Mouse (Mus musculus): ENCODE measurements around the gene Ddah1.

Gene Ddah1

DNA sequence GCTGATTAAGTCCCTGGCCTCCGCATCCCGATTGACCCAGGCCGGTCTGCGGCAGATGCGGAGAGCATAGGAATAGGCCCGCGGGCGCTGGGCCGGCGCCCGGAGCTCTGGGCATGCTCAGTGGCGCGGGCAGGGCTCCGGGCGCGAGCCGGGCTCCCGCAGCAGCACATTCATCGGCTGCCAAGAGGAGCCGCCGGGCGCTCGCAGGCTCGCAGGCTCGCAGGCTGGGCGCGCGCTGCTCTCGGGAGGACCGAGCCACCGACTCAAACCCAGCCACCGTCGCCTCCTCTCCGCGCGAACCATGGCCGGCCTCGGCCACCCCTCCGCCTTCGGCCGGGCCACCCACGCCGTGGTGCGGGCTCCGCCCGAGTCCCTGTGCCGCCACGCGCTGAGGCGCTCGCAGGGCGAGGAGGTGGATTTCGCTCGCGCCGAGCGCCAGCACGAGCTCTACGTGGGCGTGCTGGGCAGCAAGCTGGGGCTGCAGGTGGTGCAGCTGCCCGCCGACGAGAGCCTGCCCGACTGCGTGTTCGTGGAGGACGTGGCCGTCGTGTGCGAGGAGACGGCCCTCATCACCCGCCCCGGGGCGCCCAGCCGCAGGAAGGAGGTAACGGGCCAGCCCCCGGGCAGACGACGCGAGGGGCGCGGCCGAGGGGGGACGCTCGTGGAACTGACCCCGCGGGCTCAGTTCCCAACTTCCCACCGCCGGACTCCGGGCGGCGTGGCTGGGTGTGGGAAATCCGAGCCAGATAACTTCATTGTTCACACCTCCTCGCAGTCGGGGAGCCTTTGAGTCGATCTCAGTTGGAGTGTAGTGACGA is at the start of gene Ddah1:
TSS of gene Ddah1 (plus strand) at position 115 of the 818 bp plus-strand sequence.
- DNase-seq = no peak

DNA sequence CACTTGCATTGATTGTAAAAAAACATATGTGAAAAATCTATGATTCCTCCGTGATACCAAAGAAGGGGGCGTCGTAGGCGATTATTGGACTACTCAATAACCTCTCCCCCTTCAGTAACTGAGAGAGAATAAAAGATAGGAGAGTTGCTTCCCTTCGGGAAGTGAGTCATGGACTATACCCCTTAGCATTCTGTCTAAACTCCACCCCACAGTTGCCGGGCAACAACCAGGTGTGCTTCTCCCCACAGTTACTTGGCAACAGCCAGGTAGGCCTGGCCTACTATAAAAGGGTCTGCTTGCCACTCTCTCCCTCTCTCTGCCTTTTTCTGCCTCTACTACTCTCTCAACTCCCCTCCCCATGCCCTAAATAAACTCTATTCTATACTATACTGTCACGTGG is 42.6 kb upstream of the Ddah1 start:
- DNase-seq = no peak

DNA sequence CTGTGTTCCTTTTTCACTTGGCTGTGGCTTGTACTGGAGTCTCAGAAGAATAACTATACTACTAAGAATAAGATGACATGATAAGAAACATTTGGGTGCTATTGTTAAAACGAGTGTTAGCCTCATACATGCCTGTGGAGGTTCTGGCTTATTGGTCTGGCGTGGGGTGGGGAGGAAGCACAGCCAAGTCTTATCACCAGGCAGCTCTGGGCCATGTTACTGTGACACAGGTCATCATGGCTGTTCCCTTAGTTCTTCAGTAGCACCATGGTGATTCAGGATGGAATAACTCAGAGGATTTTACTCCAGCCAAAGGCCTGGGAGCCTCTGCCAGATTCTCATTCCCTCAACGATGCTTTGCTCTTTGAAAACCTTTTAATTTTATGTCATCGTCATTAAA is 38.8 kb upstream of the Ddah1 start:
- DNase-seq = no peak

DNA sequence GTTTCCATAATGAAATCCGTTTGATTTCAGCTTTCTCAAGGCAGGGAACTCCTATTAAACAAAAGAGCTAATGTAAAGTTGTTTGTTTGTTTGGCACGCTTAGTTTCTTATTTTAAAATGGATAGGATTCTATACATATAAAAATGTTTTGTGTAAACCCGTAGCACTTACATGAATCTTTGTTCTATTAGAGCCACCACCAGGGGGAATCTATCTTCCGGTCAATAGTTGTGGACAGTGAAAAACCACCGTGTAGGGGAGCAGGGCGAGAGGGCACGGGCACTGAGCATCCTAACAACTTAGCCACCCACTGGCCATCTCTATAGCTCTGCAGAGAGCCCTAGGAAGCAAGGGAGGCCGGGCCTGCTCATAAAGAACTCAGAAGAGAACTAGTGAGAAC is 33.4 kb upstream of the Ddah1 start:
- DNase-seq = no peak

DNA sequence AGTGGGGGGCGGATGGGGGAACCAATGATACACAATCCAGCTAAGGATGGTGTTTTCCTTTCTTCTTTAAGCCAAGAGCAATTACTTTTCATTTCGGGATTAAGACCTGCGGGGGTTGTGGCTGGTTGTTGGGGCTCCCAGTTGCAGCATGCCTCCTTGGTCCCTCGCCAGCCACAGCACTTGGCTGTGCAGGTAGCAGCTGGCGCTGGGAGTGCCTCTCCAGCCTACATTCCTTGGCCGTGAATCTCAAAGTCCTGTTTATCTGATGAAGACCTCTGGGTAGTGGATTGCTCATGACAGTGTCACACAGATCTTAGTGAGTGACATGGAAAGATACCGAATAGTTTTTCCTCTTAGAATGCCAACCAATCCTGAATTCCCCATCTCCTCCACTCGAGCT is 30.1 kb upstream of the Ddah1 start:
- no peak for DNase-seq

DNA sequence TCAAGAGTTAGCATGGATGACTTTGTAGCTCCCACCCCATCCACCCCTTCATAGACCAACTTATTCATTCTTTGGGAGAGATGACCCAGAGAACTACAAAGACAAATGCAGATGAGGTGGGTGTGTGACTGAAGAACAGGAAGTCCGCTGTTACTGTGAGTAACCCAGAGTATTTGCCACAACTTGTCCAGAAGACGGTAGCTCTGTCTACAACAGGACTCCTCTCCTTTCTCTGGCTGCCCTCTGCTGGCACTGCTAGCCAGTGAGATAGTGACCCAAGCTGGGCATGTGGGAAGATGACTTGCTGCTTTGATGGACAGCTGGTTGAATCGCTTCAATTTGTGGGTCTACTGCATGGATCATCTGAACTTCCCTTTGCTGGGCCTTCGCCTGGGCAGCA is 28.9 kb upstream of the Ddah1 start:
- no peak for DNase-seq

DNA sequence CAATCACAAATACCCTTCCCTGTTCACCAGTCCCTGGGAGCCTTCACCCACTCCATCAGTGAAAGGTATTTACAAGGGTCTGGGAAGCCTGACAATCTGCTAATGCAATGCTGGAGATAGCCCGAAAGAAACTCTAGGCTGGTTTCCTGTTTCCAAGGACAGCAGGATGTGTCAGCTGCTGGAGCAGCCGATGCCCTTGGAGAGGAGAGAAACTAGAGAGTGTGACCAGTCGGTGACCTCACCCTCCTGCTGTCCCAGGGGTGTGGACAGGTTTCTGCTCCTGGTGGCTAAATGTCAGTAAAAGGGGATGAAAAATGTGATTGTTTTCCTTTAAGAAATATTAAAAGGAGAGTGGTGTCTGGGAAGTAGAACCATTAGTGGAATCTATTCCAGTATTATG is 28.4 kb upstream of the Ddah1 start:
- DNase-seq = no peak

DNA sequence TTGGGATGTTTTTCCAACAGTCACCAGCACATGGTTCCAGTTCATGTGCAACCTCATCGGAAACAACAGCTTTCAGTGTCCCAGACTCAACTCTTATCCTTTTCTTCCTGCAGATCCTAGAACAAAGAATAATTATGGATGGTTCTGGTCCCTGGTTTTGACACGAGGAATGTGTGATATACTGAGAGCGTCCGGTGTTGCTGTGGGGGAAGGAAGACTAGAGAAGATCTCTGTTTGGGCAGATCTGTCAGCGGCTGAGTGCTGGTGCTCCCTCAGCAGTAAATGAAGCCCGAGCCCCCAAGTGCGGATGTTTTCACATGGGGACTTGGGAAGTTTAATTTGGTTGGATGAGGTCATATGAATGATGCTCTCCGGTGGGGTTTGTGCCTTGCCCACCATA is 23.6 kb upstream of the Ddah1 start:
- DNase-seq = no peak

DNA sequence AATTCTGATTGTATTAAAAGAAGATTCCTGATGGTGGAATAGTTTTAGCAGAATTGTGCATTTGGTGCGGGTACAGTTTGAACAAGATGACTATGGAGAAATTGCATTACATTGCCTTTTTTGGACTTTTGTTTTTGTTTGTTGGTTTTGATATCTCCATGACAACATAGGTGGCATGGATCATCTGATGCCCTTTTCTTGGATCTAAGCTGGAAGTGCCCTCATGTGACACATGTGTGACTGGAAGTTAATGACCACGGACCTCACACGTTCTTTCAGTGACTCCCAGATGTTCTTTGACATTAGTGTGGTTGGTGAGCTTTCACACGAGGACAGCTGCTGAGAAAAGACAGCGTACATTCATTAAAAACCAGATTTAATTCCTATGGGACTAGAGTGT is 21.9 kb upstream of the Ddah1 start:
- DNase-seq = no peak

DNA sequence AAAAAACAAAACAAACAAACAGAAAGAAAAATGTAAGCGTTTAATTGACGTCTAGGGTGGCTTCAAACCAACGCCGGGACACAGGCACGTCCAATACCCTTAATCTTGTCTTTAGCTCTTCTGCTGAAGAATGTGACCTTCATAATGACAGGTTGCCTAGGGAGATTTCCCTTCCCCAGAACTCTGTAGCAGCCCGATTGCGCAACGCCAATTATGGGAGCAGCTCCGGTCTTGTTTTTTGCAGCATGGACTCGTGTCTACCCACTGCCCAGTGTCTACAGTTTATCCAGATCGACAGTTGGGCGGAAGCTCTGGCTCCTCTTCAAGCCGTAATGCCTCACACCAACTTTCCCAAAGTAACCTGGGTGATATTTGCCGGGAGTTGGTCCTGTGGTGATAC is 19.8 kb upstream of the Ddah1 start:
- no peak for DNase-seq

DNA sequence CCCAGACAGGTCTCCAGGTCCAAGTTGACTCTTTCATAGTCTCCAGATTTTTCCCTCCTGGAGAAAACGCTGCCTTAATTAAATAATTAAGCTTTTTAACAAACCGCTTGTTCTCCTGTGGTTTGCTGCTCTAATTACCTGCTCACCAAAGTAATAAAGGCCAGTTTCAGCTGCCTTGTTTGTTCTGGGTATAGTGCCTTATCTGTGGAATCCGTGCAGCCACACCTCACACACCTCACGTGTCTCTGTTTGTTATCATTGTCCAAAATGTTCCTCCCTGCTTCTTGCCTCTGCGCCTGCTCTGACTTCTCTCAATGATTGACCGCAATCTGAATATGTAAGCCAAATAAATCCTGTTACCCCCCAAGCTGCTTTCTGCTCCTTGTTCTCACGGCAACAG is 18.6 kb upstream of the Ddah1 start:
- DNase-seq = no peak

DNA sequence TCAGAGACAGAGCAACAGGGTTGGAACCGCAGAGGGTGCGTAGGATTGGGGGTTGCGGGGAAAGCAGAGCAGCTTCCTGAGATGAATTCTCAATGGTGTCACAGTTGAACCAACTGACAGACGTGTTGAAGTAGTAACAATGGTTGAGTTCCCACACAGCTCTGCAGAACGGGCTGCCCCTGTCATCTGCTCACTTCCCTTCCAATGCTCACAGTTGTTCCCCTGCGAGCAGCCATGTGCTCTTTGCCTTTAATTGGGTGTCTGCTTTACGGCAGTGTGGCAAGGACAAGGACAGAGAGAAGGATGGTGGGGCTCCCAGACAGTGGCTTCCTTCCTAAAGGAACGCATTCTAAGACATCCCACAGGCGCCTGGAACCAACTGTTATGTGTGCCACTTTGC is 15.4 kb upstream of the Ddah1 start:
- no peak for DNase-seq

DNA sequence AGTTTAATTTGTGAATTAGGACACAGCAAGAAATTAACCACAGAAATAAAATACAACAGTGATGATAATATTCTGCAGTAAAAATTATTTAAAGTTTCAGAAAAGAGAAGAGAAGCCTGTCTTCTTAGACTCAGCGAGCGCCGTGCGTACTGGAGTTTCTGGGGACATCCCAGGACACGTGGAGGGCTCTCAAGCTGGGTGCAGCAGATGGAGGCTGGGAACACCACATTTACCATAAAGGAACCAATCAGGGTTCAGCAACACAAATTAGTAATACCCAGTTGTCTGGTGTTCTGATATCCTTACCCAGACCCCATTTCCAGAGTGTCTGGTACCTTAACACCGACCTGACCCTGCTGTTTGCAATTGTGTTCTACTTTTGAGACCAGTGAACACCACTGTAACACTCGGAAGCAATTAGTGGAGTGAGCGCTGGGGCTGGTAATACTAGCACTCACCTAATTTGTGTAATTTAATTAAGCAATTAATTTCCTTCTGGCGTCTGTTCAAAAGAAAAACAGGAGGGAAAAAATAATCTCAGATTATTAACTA is 14.9 kb upstream of the Ddah1 start:
- no peak for DNase-seq

DNA sequence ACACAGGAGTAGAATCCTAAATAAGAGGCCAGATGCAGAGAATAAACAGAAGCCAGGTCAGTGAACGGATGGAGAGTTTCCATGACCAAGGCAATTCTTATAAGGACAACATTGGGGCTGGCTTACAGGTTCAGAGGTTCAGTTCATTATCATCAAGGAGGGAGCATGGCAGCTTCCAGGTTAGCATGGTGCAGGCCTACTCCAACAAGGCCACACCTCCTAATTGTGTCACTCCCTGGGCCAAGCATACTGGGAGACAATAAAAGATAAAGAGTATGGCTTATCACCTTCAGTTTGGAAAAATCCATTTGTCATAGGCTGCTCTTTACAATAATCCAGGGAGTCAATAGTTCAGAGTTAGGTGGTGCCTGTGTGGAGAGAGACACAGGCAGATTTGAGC is 9.8 kb upstream of the Ddah1 start:
- no peak for DNase-seq

DNA sequence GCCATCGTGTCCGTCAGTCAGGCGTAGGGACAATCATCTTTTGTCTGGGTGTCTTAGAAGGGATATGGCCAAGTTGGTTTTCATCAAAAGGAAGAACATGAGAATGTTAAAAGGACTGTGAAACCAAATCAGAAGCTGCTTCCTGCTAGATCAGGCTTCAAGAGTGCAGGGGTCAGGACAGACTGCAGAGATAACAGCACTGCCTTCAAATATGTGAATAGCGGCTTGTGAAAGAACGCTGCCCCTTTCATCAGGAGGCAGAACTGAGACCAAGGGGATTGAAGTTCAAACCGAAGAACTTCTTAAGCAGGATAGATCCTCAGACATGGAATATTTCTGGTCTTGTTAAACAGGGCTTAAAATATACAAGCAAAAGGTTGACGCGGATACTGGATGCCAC is 2.0 kb upstream of the Ddah1 start:
- DNase-seq = no peak

DNA sequence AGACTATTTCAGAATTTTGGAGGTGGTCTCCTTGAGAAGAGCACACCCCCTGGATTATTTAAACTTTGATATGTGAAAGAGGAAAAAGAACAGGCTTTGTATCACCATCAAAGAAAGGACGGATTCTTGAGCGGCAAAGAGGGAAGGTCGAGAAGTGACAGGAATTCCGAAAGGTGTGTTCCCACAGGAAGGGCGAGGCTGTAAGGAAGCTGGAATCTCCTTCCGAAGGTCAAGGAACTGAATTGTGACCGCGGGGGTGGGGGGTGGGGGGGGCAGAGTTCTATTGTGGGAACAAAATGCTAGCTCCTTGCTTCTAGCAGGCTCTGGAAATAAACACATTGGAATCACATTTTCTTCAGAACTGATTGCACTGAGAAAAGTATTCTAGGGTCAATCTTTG is 1.3 kb upstream of the Ddah1 start:
- no peak for DNase-seq

DNA sequence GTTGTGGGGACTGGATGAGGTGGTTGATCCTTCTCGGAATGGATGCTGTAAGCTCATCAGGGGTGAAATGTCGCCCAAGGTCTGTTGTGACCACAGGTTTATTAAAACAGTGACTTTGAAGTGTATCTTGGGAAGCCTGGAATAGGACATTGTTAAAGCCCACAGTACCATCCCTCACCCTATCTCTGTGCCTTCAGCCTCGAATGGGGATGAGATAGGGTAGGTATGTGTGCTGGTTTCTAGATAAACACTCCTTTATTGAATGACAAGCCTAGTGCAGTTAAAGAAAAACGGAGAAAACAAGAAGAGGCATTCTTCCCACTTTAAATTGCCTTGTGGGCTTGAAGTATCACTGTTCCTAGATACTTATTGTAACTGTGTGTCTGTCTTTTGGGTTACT is 631 bp upstream of the Ddah1 start:
- no peak for DNase-seq

DNA sequence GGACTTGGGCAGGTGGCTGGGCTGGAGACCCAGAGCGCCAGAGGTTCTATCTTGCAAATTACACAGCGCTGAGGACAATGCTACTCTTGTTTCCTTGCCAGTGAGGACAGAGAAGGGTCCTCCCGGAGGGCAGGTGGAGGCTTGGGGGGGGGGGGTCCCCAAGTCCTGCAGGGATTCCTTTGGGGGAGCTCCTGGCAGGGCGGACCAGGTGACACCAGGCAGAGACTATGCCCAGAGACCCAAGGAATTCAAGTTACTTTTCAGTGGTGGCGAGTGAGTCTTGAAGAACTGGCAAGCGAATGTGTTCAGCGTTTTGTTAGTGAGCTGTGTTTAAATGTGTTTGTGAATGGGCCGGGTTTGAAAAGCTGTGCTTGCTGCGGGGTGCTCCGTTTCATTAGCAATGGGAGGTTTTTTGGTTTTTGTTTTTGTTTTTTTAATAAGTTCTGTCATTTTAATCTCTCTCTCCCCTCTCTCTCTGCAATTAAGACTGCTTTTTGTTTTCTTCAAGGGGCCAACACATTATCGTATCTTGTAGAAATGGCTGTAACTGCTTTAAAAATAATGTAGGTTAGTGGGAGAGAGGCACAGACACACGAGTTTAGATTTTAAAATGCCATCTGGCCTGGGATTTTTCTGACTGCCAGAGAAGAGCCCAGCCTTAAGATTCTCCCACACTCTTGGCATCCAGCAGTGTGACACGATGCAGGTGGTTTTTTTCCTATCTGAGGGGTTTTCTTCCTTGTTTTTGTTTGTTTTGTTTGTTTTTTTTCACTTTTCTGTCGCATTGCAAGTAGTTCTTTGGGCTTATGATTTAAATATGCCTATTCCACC is 1.1 kb downstream of the Ddah1 start:
- no peak for DNase-seq

DNA sequence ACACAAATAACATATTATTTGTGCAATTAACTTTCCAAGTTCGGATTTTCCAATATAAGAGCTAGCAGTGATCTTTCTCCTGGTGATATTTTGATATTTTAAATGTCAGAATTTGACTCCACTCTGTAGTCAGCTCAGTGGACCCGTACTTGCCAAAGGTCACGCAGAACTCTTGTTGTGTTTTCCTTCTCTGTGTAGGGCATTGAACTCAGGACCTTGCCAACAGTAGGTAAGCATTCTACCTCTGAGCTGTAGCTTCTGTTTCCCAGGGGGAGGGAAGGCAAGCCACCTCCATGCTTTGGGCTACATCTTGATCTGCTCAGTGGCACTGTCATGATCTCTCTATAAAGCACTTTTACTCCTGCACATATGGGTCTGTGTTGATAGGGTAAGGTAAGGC is 2.1 kb downstream of the Ddah1 start:
- no peak for DNase-seq

DNA sequence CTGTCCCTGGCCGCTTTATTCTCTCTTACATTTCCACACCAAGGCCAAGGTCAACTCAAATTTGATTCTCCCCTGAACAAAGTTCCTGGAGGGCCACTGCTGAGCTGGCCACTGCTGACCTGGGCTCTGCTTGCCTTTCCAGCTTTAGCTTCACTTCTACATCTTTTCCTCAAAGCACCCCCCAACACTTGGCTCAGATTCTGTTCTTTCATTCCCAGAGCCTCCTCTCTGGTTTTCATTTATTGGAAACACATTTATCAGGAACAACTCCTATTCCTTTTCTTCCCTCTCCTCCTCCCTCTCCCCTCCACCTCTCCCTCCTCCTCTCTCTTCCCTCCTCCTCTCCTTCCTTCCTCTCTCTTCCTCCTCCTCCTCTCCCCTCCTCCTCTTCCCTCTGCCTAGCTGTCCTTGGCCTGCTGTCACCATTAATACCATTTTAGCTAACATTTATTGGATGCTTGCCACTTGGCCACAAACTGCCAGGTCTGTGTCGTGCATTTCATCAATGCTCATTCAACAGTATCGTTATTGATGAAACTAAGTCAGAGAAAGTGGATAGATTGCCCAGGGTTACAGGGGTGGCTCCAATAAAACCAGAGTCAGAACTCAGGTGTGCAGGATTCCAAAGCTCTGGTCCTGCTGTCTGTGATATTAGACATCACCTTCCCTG is 3.2 kb downstream of the Ddah1 start:
- DNase-seq = no peak

DNA sequence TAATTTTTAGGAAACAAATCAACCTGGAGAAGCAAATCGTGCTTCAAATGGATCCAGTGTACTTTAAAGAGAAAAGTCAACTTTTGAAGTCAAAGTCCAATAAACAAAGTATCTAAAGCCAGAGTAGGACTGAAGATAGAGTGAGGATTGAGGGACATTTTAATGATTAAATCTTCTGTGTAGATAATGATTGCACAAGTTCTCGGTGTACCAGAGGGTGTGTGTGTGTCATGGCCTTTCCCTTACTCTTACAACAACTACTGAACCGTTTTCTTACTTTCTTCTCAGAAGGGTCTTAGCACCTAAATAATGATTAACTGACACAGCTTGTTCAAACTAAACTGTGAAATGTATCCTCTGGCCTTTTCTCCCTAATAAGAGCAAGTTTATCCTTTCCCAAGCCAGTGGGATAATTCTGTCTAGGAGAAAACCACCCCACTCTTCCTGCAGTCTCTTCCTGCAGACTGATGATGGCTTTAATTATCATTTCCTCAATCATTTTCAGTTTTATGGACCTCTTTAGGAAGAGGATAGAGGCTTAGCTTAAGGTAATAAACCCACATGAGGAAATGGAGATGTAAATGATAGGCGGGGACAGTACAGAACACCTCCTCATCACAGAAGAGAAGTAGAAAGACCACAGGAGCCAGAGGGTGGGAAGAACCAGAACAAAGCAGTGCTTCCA is 4.6 kb downstream of the Ddah1 start:
- no peak for DNase-seq

DNA sequence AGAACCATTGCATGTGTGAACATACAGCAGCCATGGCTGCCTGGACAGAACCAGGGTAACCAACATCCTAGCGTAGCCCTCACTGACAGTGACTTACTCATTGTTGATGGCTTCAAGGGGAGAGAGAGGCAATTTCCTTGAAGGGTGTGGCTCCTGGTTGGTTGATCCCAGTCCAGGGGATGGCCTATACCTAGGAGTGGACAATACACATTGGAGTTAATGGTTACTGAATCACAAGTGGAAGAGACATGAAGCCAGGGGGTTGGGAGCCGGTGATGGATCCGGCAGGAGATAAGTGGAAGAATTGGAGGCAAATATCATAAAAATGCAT is 5.1 kb downstream of the Ddah1 start:
- DNase-seq = no peak

DNA sequence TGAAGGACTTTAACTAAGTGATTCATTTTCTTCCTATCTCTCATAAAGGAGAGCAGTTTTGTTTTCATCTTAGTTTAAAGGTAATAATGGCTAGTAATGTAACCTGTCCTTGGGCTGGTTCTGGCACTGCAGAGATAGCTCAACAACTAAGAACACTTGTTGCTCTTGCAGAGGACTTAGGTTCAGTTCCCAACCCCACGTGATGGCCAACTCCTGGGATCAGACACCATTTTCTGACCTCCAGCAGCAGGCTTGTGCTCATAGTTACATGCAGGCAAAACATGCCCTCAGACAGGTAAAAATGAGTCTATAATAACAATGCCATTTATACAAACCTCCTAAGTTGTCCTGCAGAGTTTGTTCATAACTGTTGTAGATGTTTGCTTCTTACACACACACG is 5.9 kb downstream of the Ddah1 start:
- no peak for DNase-seq
